Mouse (Mus musculus) kidney, postnatal 0 days (tissue): ENCODE results near the gene Nfe2. TPM values are rescaled to one million over a fixed set of nuclear protein-coding genes. Genes with fewer than 3 reads are reported as not detected.
A peak's percentile ranks its signal among the peaks of the same experiment; 100 is the strongest.

Experiments
- ATAC-seq: fragments of 200-750 bp; cut with Nextera tagmentation; replicated peaks from 2 replicates; pipeline ENCODE4 v1.8.0; 2017; ENCODE audit warnings: low read depth, moderate number of reproducible peaks, moderate TSS enrichment, moderate library complexity; ENCODE audit not compliant: low FRiP score
- DNase-seq: peaks from one replicate; pipeline ENCODE4 v3.0.0-alpha.2; 2016; ENCODE audit warnings: low spot score
- H3K27ac ChIP-seq: fragments of 300-500 bp; sonication (generic); 2 replicates; pipeline ENCODE4 v1.5.1; 2014; ENCODE audit warnings: mild to moderate bottlenecking
- H3K27me3 ChIP-seq: fragments of 300-500 bp; sonication (generic); 2 replicates; pipeline ENCODE4 v1.6.1; 2014; ENCODE audit warnings: low read length, mixed read lengths; ENCODE audit not compliant: insufficient read depth
- H3K36me3 ChIP-seq: fragments of 300-500 bp; sonication (generic); 2 replicates; pipeline ENCODE4 v1.6.1; 2014; ENCODE audit warnings: low read length, mixed read lengths; ENCODE audit not compliant: insufficient read depth
- H3K4me1 ChIP-seq: fragments of 300-500 bp; sonication (generic); replicated peaks from 2 replicates; pipeline ENCODE4 v1.6.1; 2014; ENCODE audit warnings: antibody characterized with exemption, low read length, mixed read lengths; ENCODE audit not compliant: insufficient read depth
- H3K4me2 ChIP-seq: fragments of 300-500 bp; sonication (generic); 2 replicates; pipeline ENCODE4 v1.6.1; 2014; ENCODE audit warnings: mild to moderate bottlenecking, low read length, moderate library complexity, mixed read lengths
- H3K4me3 ChIP-seq: fragments of 300-500 bp; sonication (generic); replicated peaks from 2 replicates; pipeline ENCODE4 v1.5.1; 2014; ENCODE audit warnings: low read depth, low read length
- H3K9ac ChIP-seq: fragments of 300-500 bp; sonication (generic); 2 replicates; pipeline ENCODE4 v1.6.1; 2014; ENCODE audit warnings: low read depth, low read length
- H3K9me3 ChIP-seq: fragments of 300-500 bp; sonication (generic); replicated peaks from 2 replicates; pipeline ENCODE4 v1.6.1; 2016; ENCODE audit warnings: low read length, inconsistent platforms, mixed read lengths
- CTCF ChIP-seq: IDR thresholded peaks from 2 replicates; pipeline ENCODE4 v1.5.1; 2016; ENCODE audit warnings: antibody characterized with exemption, low read depth, mild to moderate bottlenecking, moderate library complexity
- WGBS: fragments of 180-500 bp; shearing (Covaris S2); extraction: QIAGEN DNeasy Blood & Tissue Kit; methylation state at CpG from one replicate; pipeline ENCODE4 v1.1.7; 2014; 5-methylcytosine and 5-hydroxymethylcytosine counted together
- polyA plus RNA-seq: library from polyadenylated mRNA; unstranded; fragments of >200 nt; fragmentation: Nextera tagmentation; extraction: Ambion mirVana; gene quantifications from 2 replicates; pipeline ENCODE4 v1.2.1, GENCODE M21; 2015

Nfe2 gene
- polyA plus RNA-seq, result 1.9 and 2.8 TPM in 2 replicates

- Histone ChIP-seq H3K9ac (no peak within 1 kb of the TSS), H3K27ac (0 out of 2 replicates have a peak within 1 kb of the TSS, but pooled peaks have one; percentile 10), H3K9me3 (no peaks in the 10 kb centered on the region), H3K4me3 (peak within 1 kb of the TSS; percentile 11; the same call in 1 of the 2 replicates), H3K4me1 (peaks cover 17% of the 10 kb centered on the region), H3K4me2 (peak within 1 kb of the TSS; percentile 51), H3K36me3 (no peaks in the 10 kb centered on the region), H3K27me3 (no peaks in the 10 kb centered on the region)
- TF ChIP-seq CTCF, result no peak
- ATAC-seq (peak; percentile 56), DNase-seq (no peak)
- WGBS, result 12% methylated on average over 15 of the region's 15 CpGs
Measured at GRCm38 (mm10) chr15:103257790-103258728, at the start of gene Nfe2. Nfe2 (minus strand) TSS chr15:103258403.

- Histone ChIP-seq H3K36me3 (no peaks in the 10 kb centered on the region), H3K27me3 (no peaks in the 10 kb centered on the region), H3K4me2 (0 out of 2 replicates have a peak overlapping the region, but pooled peaks have one; percentile 21), H3K4me3 (no peak overlapping the region), H3K9me3 (no peaks in the 10 kb centered on the region), H3K4me1 (peaks cover 28% of the 10 kb centered on the region), H3K9ac (no peak overlapping the region), H3K27ac (peak overlapping the region; percentile 96; the same call in 1 of the 2 replicates)
- peak; percentile 96 for DNase-seq
- WGBS, result 3% methylated on average over 7 of the region's 7 CpGs
- no peak for ATAC-seq
- TF ChIP-seq CTCF, result peak; percentile 100
Measured at GRCm38 (mm10) chr15:103307125-103307524, 48.9 kb upstream of the Nfe2 start.

- no peak for TF ChIP-seq CTCF
- Histone ChIP-seq H3K36me3 (no peaks in the 10 kb centered on the region), H3K27ac (peak overlapping the region; percentile 96), H3K9ac (peak overlapping the region; percentile 59), H3K9me3 (no peaks in the 10 kb centered on the region), H3K4me3 (peak overlapping the region; percentile 41), H3K4me2 (peak overlapping the region; percentile 67), H3K27me3 (no peaks in the 10 kb centered on the region), H3K4me1 (peaks cover 39% of the 10 kb centered on the region)
- 20% methylated on average over 8 of the region's 8 CpGs for WGBS
- ATAC-seq (no peak), DNase-seq (peak; percentile 83)
Measured at GRCm38 (mm10) chr15:103305792-103306645, 47.8 kb upstream of the Nfe2 start.

- peak; percentile 98 for DNase-seq
- Histone ChIP-seq H3K27ac (peak overlapping the region; percentile 96), H3K4me2 (peak overlapping the region; percentile 74), H3K4me3 (peak overlapping the region; percentile 41), H3K9me3 (no peaks in the 10 kb centered on the region), H3K4me1 (peaks cover 47% of the 10 kb centered on the region), H3K36me3 (no peaks in the 10 kb centered on the region), H3K27me3 (no peaks in the 10 kb centered on the region), H3K9ac (peak overlapping the region; percentile 67)
- under 1% methylated on average over 70 of the region's 71 CpGs for WGBS
- no peak for TF ChIP-seq CTCF
- ATAC-seq, result peak; percentile 94
Measured at GRCm38 (mm10) chr15:103305070-103305678, 47.0 kb upstream of the Nfe2 start.

- WGBS, result under 1% methylated on average over 9 of the region's 9 CpGs
- no peak for TF ChIP-seq CTCF
- Histone ChIP-seq H3K4me1 (peaks cover 53% of the 10 kb centered on the region), H3K27ac (peak overlapping the region; percentile 96), H3K9me3 (no peaks in the 10 kb centered on the region), H3K4me3 (peak overlapping the region; percentile 41), H3K4me2 (peak overlapping the region; percentile 74), H3K9ac (peak overlapping the region; percentile 67), H3K27me3 (no peaks in the 10 kb centered on the region), H3K36me3 (no peaks in the 10 kb centered on the region)
- DNase-seq (no peak), ATAC-seq (no peak)
Measured at GRCm38 (mm10) chr15:103304616-103304969, 46.4 kb upstream of the Nfe2 start.
